8 mouse cellular contexts compared by ENCODE assay signal in the genomic region with DNA sequence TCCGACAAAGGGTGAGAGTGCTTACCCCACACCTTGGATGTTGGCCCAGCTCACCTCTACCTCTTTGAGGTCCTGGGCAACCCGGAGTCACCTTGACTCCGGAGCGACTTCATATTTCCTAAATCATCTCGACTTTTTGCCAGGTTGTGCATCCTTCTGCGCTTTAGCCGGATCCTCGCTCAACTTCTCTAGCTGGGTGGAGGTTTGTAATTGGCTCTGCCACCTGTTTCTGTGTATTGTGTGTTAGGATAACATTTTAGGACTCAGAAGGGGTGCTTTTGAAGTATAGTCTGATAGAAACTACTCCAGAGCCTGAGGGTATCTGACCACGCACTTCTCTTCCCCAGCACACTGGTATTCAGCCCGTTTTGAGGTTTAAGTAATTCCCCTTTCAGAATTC. TPM values are rescaled to one million over a fixed set of nuclear protein-coding genes. Genes with fewer than 3 reads are reported as not detected.
A peak's percentile ranks its signal among the peaks of the same experiment; 100 is the strongest.
DNase-seq lines count a peak whose midpoint lies in the region; ATAC-seq and TF ChIP-seq lines count a peak whose summit lies in the region.

No protein-coding gene starts in this region.

- H3K4me2 ChIP-seq in forebrain, postnatal 0 days (ENCODE audit: low read depth) = peak overlapping the region; percentile 93
- H3K4me2 ChIP-seq in liver, embryonic 16.5 days (ENCODE audit: low read depth, low read length) = peak overlapping the region; percentile 89

- H3K9ac ChIP-seq in ES-E14 (ENCODE audit: insufficient read depth, low read depth, low read length, poor library complexity, severe bottlenecking) = peak overlapping the region; percentile 88
- H3K9ac ChIP-seq in forebrain, postnatal 0 days = peak overlapping the region; percentile 53
- H3K9ac ChIP-seq in liver, embryonic 16.5 days (ENCODE audit: low read depth, low read length) = peak overlapping the region; percentile 89

- no peak for DNase-seq in heart, embryonic 10.5 days (ENCODE audit: low spot score)
- no peak for DNase-seq in heart, adult 18-20 months
- DNase-seq in ES-E14 (ENCODE audit: low read depth, low spot score) = no peak
- DNase-seq in forebrain, postnatal 0 days = no peak
- no peak for DNase-seq in gastrocnemius, postnatal 14 days
- DNase-seq in ovary, adult 18-20 months (ENCODE audit: low spot score) = no peak

- no peaks in the 10 kb centered on the region for H3K27me3 ChIP-seq in heart, embryonic 10.5 days (ENCODE audit: insufficient read depth, poor library complexity, severe bottlenecking)
- H3K27me3 ChIP-seq in forebrain, postnatal 0 days (ENCODE audit: insufficient read depth, low read length) = no peaks in the 10 kb centered on the region
- H3K27me3 ChIP-seq in liver, embryonic 16.5 days (ENCODE audit: control insufficient read depth, insufficient read depth, low read depth, low read length) = no peaks in the 10 kb centered on the region

- in situ Hi-C loops in ES-E14 (cut with MboI; ENCODE audit: low sequenced_read_pairs in 2 of 2, unreplicated experiment in 2 of 2) = no loop called here

- H3K27ac ChIP-seq in heart, embryonic 10.5 days = peak overlapping the region; percentile 94
- peak overlapping the region; percentile 56; the same call in 1 of the 2 replicates for H3K27ac ChIP-seq in ES-E14 (ENCODE audit: insufficient read depth, low read depth, low read length, poor library complexity, severe bottlenecking)
- no peak overlapping the region for H3K27ac ChIP-seq in forebrain, postnatal 0 days (ENCODE audit: low read depth, low read length)
- peak overlapping the region; percentile 95 for H3K27ac ChIP-seq in liver, embryonic 16.5 days (ENCODE audit: low read length)

- TF ChIP-seq CTCF in forebrain, postnatal 0 days (IDR thresholded peaks at IDR 0.05; ENCODE audit: low read depth) = no peak

- H3K4me1 ChIP-seq in heart, embryonic 10.5 days = peaks cover 20% of the 10 kb centered on the region
- H3K4me1 ChIP-seq in ES-E14 (ENCODE audit: control insufficient read depth in 2 of 2, insufficient read depth in 2 of 2, low read length in 2 of 2, poor library complexity in 1 of 2) = peaks cover 8 to 12% of the 10 kb centered on the region in 2 experiments; a peak in 3 of 4 replicates
- no peaks in the 10 kb centered on the region for H3K4me1 ChIP-seq in forebrain, postnatal 0 days (ENCODE audit: insufficient read depth)
- peaks cover 38% of the 10 kb centered on the region for H3K4me1 ChIP-seq in liver, embryonic 16.5 days (ENCODE audit: control insufficient read depth, low read depth, low read length)

- no peaks in the 10 kb centered on the region for H3K9me3 ChIP-seq in heart, embryonic 10.5 days
- no peaks in the 10 kb centered on the region for H3K9me3 ChIP-seq in ES-E14 (ENCODE audit: control insufficient read depth, insufficient read depth, low read depth, low read length)
- H3K9me3 ChIP-seq in forebrain, postnatal 0 days (ENCODE audit: low read length) = no peaks in the 10 kb centered on the region
- no peaks in the 10 kb centered on the region for H3K9me3 ChIP-seq in liver, embryonic 16.5 days (replicated peaks; ENCODE audit: control insufficient read depth, low read length)

- H3K36me3 ChIP-seq in heart, embryonic 10.5 days = peaks cover 21% of the 10 kb centered on the region
- H3K36me3 ChIP-seq in ES-E14 (ENCODE audit: control insufficient read depth, insufficient read depth, low read length, poor library complexity, severe bottlenecking) = peaks cover 4% of the 10 kb centered on the region; the same call in 1 of the 2 replicates
- H3K36me3 ChIP-seq in forebrain, postnatal 0 days (ENCODE audit: insufficient read depth) = no peaks in the 10 kb centered on the region
- peaks cover 3% of the 10 kb centered on the region; the same call in 1 of the 2 replicates for H3K36me3 ChIP-seq in liver, embryonic 16.5 days (ENCODE audit: control insufficient read depth, insufficient read depth)

- intact Hi-C loops in gastrocnemius, postnatal 14 days (cut with DNase I; ENCODE audit: low total_unique reads) = no loop called here

- no peak for ATAC-seq in forebrain, postnatal 0 days
- no peak for ATAC-seq in liver, embryonic 16.5 days (ENCODE audit: low read depth)
- no peak for ATAC-seq in activated CD4-positive, CD25-positive, alpha-beta regulatory T cell, adult 4 months

- peak overlapping the region; percentile 79 for H3K4me3 ChIP-seq in heart, embryonic 10.5 days
- peak overlapping the region; percentile 79 to 96 for H3K4me3 ChIP-seq in ES-E14 (ENCODE audit: insufficient read depth in 1 of 2, low read depth in 1 of 2, low read length in 2 of 2, poor library complexity in 1 of 2, severe bottlenecking in 1 of 2)
- peak overlapping the region; percentile 52 for H3K4me3 ChIP-seq in forebrain, postnatal 0 days (ENCODE audit: low read depth, low read length)
- H3K4me3 ChIP-seq in liver, embryonic 16.5 days (ENCODE audit: low read depth, low read length) = peak overlapping the region; percentile 85

- WGBS in heart, embryonic 10.5 days = 3% methylated on average over 10 of the region's 10 CpGs
- 3% methylated on average over 10 of the region's 10 CpGs for WGBS in forebrain, postnatal 0 days
- WGBS in liver, embryonic 16.5 days (ENCODE audit: insufficient replicate concordance) = 1% methylated on average over 10 of the region's 10 CpGs

TF ChIP-seq in ES-E14, 5 proteins besides CTCF, POLR2A, EP300 and RAD21:
- no peak for TF ChIP-seq ZNF384 (IDR thresholded peaks at IDR 0.05; ENCODE audit: low read depth, low read length)
- TF ChIP-seq HCFC1 (IDR thresholded peaks at IDR 0.05; ENCODE audit: borderline replicate concordance, insufficient read depth, low read length) = no peak; the same call in 1 of the 2 replicates
- TF ChIP-seq MAFK (IDR thresholded peaks at IDR 0.05; ENCODE audit: insufficient read depth, low read depth, low read length) = no peak
- TF ChIP-seq ZC3H11A (IDR thresholded peaks at IDR 0.05; ENCODE audit: borderline replicate concordance, low read depth, low read length) = no peak
- no peak for TF ChIP-seq CHD2 (IDR thresholded peaks at IDR 0.05; ENCODE audit: low read depth, low read length)

RNA-seq across cellular contexts. Expression of gene Marf1, which starts 0.6 kb away (rescaled TPM):
- polyA plus RNA-seq in heart, embryonic 10.5 days (2016; fragmentation: Nextera tagmentation; extraction: Ambion mirVana) = 10.0 and 10.6 TPM in 2 replicates
- 10 to 100 TPM; 31.3 to 35.9 TPM for total RNA-seq in heart, adult 18-20 months (2021)
- 24.1 and 26.4 TPM in 2 replicates for total RNA-seq in ES-E14 (2012; rRNA removed)
- total RNA-seq in forebrain, postnatal 0 days (2014; rRNA removed) = 22.4 and 26.4 TPM in 2 replicates
- 6.5 and 8.6 TPM in 2 replicates for polyA plus RNA-seq in forebrain, postnatal 0 days (2015; fragmentation: Nextera tagmentation; extraction: Ambion mirVana)
- 5.6 and 6.9 TPM in 2 replicates for polyA plus RNA-seq in liver, embryonic 16.5 days (2015; fragmentation: Nextera tagmentation; extraction: Ambion mirVana)
- 10 to 100 TPM; 29.1 to 33.9 TPM for polyA plus RNA-seq in activated CD4-positive, CD25-positive, alpha-beta regulatory T cell, adult 4 months (2017; shearing (Covaris generic))
- total RNA-seq in gastrocnemius, postnatal 14 days (2021) = 10 to 100 TPM; 14.4 to 16.1 TPM

RNA-seq across cellular contexts. Expression of gene Nde1, which starts 0.7 kb away (rescaled TPM):
- 90.2 and 111 TPM in 2 replicates for polyA plus RNA-seq in heart, embryonic 10.5 days (2016; fragmentation: Nextera tagmentation; extraction: Ambion mirVana)
- total RNA-seq in heart, adult 18-20 months (2021) = 10 to 100 TPM; 26.0 to 28.7 TPM
- 61.3 and 69.1 TPM in 2 replicates for total RNA-seq in ES-E14 (2012; rRNA removed)
- 11.9 and 14.1 TPM in 2 replicates for total RNA-seq in forebrain, postnatal 0 days (2014; rRNA removed)
- polyA plus RNA-seq in forebrain, postnatal 0 days (2015; fragmentation: Nextera tagmentation; extraction: Ambion mirVana) = 15.2 and 17.7 TPM in 2 replicates
- 50.1 and 50.3 TPM in 2 replicates for polyA plus RNA-seq in liver, embryonic 16.5 days (2015; fragmentation: Nextera tagmentation; extraction: Ambion mirVana)
- 10 to 100 TPM; 98.7 to 99.1 TPM for polyA plus RNA-seq in activated CD4-positive, CD25-positive, alpha-beta regulatory T cell, adult 4 months (2017; shearing (Covaris generic))
- 10 to 100 TPM; 21.0 to 24.6 TPM for total RNA-seq in gastrocnemius, postnatal 14 days (2021)
